Mouse (Mus musculus): ENCODE data around the gene Wdr89. TPM values are rescaled to one million over a fixed set of nuclear protein-coding genes. Genes with fewer than 3 reads are reported as not detected.

The Wdr89 gene
- polyA plus RNA-seq, 2 experiments: 8.9 to 11.3 TPM

DNA sequence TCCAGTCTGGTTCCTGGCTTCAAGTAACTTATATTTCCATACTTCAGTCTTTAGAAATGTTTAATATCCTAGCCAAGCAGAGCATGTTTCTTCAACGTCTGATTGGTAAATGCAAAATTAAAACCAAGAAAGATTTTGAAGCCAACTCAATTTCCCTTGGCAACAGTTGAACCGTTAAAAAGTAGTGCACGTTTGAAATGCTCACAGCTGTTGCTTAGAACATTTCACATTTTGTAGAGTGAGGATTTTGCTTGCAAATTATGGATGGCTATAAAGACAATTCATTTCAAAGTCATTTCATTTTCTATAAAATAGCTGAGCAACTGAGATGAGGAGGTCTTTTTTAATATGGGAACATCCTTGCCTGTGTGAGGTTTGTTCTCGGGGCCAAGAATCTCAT is 71.6 kb downstream of the Wdr89 start:
- 53% methylated on average over 4 of the region's 4 CpGs for WGBS
- no peak for TF ChIP-seq POLR2A (IDR thresholded peaks at IDR 0.05; ENCODE audit: borderline replicate concordance, extremely low read depth, insufficient read depth, insufficient read length)
- Histone ChIP-seq H3K9me3 (ENCODE audit: control insufficient read depth, low read length) (no peaks in the 10 kb centered on the region), H3K36me3 (ENCODE audit: control insufficient read depth, insufficient read depth, low read length) (peaks cover 7% of the 10 kb centered on the region), H3K27ac (replicated peaks; ENCODE audit: low read depth, low read length) (no peak overlapping the region), H3K4me2 (replicated peaks; ENCODE audit: low read depth, low read length, severe bottlenecking) (no peak overlapping the region), H3K4me1 (ENCODE audit: control insufficient read depth, insufficient read depth, low read length) (peaks cover 9% of the 10 kb centered on the region; the same call in 1 of the 2 replicates), H3K4me3 (replicated peaks; ENCODE audit: low read length) (no peak overlapping the region), H3K9ac (ENCODE audit: low read depth, low read length, severe bottlenecking) (no peak overlapping the region), H3K27me3 (ENCODE audit: control insufficient read depth, insufficient read depth, low read length) (no peaks in the 10 kb centered on the region)
- DNase-seq (ENCODE audit: low spot score) (no peak), ATAC-seq (ENCODE audit: low FRiP score, low read depth) (no peak)

DNA sequence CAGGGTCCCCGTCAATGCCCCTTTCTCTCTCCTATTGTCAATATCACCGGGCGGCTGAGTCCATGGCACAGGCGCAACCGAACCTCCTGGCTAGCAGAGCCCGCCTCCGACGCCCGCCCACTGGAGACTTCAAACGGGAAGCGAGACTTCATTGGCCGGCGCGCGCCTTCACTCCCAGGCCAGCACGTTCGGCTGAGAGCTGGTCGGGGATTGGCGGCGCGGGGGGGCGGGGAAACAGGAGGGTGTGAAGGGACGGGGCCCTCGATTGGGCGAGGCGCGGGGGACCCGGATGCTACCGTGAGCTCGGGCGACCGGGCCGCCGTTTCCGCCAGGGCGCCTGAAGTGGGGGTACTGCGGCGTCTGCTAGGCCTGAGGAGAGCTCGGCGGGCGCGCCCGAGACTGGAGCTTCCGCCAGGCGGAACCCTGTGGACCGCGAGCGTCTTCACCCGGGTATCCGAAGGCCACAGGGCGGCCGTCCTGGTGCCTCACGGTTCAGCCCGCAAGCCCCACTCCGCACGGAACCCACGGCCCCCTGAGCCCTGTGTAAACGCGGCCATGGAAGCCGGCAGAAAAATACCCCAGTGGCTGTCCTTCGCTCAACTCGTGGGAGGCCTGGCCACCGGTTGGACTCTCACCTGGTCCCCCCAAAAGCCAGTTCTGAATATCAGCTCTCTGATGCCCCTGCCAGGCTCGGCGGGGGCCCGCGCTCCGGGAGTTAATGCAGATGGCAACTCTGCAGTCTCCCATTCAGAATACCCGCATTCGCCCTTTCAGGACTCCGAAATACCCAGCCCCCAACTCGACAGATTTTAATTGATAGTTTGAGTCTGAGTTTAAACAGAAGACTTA is 73.0 kb downstream of the Wdr89 start, which contains the start of gene Ppp2r5e:
Gene Ppp2r5e, minus strand, starts transcription at position 92 of the 849 bp plus-strand sequence.
- Histone ChIP-seq H3K4me2 (replicated peaks; ENCODE audit: low read depth, low read length, severe bottlenecking) (peak within 1 kb of the TSS; percentile 68), H3K27me3 (ENCODE audit: control insufficient read depth, insufficient read depth, low read length) (no peaks in the 10 kb centered on the region), H3K4me3 (replicated peaks; ENCODE audit: low read length) (peak within 1 kb of the TSS; percentile 99), H3K9me3 (ENCODE audit: control insufficient read depth, low read length) (no peaks in the 10 kb centered on the region), H3K4me1 (ENCODE audit: control insufficient read depth, insufficient read depth, low read length) (peaks cover 9% of the 10 kb centered on the region; the same call in 1 of the 2 replicates), H3K27ac (replicated peaks; ENCODE audit: low read depth, low read length) (peak within 1 kb of the TSS; percentile 96), H3K9ac (ENCODE audit: low read depth, low read length, severe bottlenecking) (peak within 1 kb of the TSS; percentile 97), H3K36me3 (ENCODE audit: control insufficient read depth, insufficient read depth, low read length) (peaks cover 16% of the 10 kb centered on the region)
- WGBS: under 1% methylated on average over 51 of the region's 72 CpGs
- TF ChIP-seq POLR2A (IDR thresholded peaks at IDR 0.05; ENCODE audit: borderline replicate concordance, extremely low read depth, insufficient read depth, insufficient read length): peak; percentile 71; the same call in 1 of the 2 replicates
- ATAC-seq (ENCODE audit: low FRiP score, low read depth): peak; percentile 99
- peak; percentile 96 for DNase-seq (ENCODE audit: low spot score)

DNA sequence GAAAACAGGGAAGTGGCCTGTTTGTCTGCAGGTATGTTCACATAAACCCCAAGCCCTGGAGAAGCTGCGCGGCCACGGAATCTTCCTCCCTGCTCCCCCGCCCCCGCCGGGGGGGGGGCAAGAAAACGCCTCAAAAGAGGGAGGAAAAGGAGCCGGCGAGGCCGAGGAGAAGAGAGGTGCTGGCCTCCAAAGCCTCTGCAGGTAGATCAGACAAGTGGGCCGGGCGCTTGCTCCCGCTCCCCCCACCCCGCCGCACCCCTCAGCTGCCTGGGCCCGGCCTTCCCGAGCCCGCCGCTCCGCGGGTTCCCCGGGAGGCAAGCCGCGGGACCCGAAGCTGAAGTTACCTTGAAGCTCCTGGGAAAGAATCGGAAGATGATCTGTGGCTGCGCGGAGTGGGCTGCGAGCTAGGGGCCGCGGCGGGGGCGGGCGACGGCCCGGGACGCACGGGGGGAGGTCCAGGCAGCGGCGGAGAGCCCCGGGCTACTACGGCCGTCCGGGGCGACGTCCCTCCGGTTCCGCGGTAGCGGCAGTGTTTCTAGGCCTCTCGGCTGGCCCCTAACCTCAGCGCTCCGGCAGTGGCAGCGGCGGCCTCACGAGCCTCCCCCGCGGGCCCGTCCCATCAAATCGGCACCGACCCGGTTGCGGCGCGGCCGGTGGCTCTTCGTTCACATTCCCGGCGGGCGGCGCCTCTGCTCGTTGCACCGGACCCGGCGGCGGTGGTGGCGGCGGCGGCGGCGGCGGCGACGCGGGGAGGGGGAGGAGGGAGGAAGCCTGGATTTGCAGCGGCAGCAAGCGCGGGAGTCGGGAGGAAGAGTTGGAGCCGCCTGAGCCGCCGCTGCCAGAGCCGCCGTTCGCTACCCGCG is 73.8 kb downstream of the Wdr89 start:
- Histone ChIP-seq H3K36me3 (ENCODE audit: control insufficient read depth, insufficient read depth, low read length) (peaks cover 22% of the 10 kb centered on the region), H3K4me2 (replicated peaks; ENCODE audit: low read depth, low read length, severe bottlenecking) (peak overlapping the region; percentile 59), H3K27me3 (ENCODE audit: control insufficient read depth, insufficient read depth, low read length) (no peaks in the 10 kb centered on the region), H3K9ac (ENCODE audit: low read depth, low read length, severe bottlenecking) (peak overlapping the region; percentile 97), H3K4me1 (ENCODE audit: control insufficient read depth, insufficient read depth, low read length) (peaks cover 9% of the 10 kb centered on the region; the same call in 1 of the 2 replicates), H3K4me3 (replicated peaks; ENCODE audit: low read length) (peak overlapping the region; percentile 99), H3K27ac (replicated peaks; ENCODE audit: low read depth, low read length) (peak overlapping the region; percentile 96), H3K9me3 (ENCODE audit: control insufficient read depth, low read length) (no peaks in the 10 kb centered on the region)
- no peak for DNase-seq (ENCODE audit: low spot score)
- WGBS: under 1% methylated on average over 27 of the region's 97 CpGs
- peak; percentile 5; the same call in 1 of the 2 replicates for ATAC-seq (ENCODE audit: low FRiP score, low read depth)
- no peak for TF ChIP-seq POLR2A (IDR thresholded peaks at IDR 0.05; ENCODE audit: borderline replicate concordance, extremely low read depth, insufficient read depth, insufficient read length)

GRCm38 (mm10) chr12:75594404-75594803 is 74.9 kb downstream of the Wdr89 start:
- Histone ChIP-seq H3K36me3 (ENCODE audit: control insufficient read depth, insufficient read depth, low read length) (peaks cover 31% of the 10 kb centered on the region), H3K27ac (replicated peaks; ENCODE audit: low read depth, low read length) (no peak overlapping the region), H3K4me3 (replicated peaks; ENCODE audit: low read length) (peak overlapping the region; percentile 99), H3K9me3 (ENCODE audit: control insufficient read depth, low read length) (no peaks in the 10 kb centered on the region), H3K27me3 (ENCODE audit: control insufficient read depth, insufficient read depth, low read length) (no peaks in the 10 kb centered on the region), H3K9ac (ENCODE audit: low read depth, low read length, severe bottlenecking) (no peak overlapping the region; the same call in 1 of the 2 replicates), H3K4me1 (ENCODE audit: control insufficient read depth, insufficient read depth, low read length) (peaks cover 9% of the 10 kb centered on the region; the same call in 1 of the 2 replicates), H3K4me2 (replicated peaks; ENCODE audit: low read depth, low read length, severe bottlenecking) (peak overlapping the region; percentile 59)
- DNase-seq (ENCODE audit: low spot score) (no peak), ATAC-seq (ENCODE audit: low FRiP score, low read depth) (no peak)
- TF ChIP-seq POLR2A (IDR thresholded peaks at IDR 0.05; ENCODE audit: borderline replicate concordance, extremely low read depth, insufficient read depth, insufficient read length): no peak
- 50% methylated on average over 5 of the region's 5 CpGs for WGBS

- 73% methylated on average over 4 of the region's 4 CpGs for WGBS
- Histone ChIP-seq H3K27ac (replicated peaks; ENCODE audit: low read depth, low read length) (no peak overlapping the region), H3K4me1 (ENCODE audit: control insufficient read depth, insufficient read depth, low read length) (peaks cover 9% of the 10 kb centered on the region; the same call in 1 of the 2 replicates), H3K9me3 (ENCODE audit: control insufficient read depth, low read length) (no peaks in the 10 kb centered on the region), H3K4me2 (replicated peaks; ENCODE audit: low read depth, low read length, severe bottlenecking) (peak overlapping the region; percentile 59; the same call in 1 of the 2 replicates), H3K9ac (ENCODE audit: low read depth, low read length, severe bottlenecking) (no peak overlapping the region), H3K4me3 (replicated peaks; ENCODE audit: low read length) (peak overlapping the region; percentile 99; the same call in 1 of the 2 replicates), H3K27me3 (ENCODE audit: control insufficient read depth, insufficient read depth, low read length) (no peaks in the 10 kb centered on the region), H3K36me3 (ENCODE audit: control insufficient read depth, insufficient read depth, low read length) (peaks cover 37% of the 10 kb centered on the region)
- no peak for ATAC-seq (ENCODE audit: low FRiP score, low read depth)
- no peak for TF ChIP-seq POLR2A (IDR thresholded peaks at IDR 0.05; ENCODE audit: borderline replicate concordance, extremely low read depth, insufficient read depth, insufficient read length)
- no peak for DNase-seq (ENCODE audit: low spot score)
These were observed 75.5 kb downstream of the Wdr89 start for GRCm38 (mm10) chr12:75593817-75594216.

All from limb, embryonic 14.5 days (tissue).